Mouse (Mus musculus): ENCODE data around the gene Cacna1h. TPM values are rescaled to one million over a fixed set of nuclear protein-coding genes. Genes with fewer than 3 reads are reported as not detected.
A peak's percentile ranks its signal among the peaks of the same experiment; 100 is the strongest.

Cacna1h gene
- not detected for polyA plus RNA-seq (2017; shearing (Covaris generic))

DNA sequence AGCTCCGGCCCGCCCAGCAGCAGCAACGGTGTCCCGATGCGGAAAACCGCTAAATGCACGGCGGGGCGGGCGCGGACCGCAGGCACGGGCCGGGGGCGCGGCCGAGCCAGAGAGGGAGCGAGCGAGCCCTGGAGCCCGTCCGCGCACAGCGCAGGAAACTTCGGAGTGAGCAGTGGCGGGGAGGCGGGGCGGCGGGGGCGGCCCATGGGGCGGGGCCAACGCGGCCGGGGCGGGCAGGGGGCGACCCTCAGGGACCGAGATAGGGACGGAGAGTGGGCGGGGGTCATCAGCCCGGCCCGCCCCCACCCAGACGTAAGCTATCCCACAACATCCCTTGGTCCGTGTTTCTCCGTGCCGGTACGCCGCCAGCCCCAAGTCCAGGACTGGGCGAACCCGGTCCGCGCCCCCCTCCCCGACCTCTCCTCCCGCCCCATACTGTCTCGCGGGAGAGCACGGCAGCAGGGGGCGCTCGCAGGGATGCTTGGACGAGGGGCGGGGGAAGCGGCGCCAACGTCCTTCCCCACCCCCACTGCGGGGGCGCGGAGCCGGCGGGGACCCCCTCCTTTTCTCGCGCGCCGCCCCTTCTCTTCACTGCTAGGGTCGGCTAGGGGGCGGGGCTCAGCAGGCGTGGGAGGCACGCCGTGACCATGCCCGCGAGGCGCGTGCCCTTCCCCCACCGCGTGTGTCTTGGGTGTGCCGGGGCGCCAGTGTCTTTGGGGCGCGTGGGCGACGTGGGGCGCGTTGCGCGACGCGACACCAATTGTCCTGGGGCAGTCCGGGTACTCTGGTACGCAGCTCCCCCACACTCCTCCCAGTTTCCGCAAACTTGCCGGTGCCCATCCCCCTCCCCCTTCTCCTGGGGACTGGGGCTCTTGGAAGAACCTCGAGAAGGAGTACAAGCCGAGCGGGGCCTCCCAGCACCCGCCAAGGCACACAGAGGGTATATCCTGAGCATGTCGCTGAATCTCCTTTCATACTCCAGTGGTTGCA lies at the start of gene Cacna1h:
Cacna1h (minus strand) TSS at position 167 of the 990 bp plus-strand sequence.
- ATAC-seq: no peak

DNA sequence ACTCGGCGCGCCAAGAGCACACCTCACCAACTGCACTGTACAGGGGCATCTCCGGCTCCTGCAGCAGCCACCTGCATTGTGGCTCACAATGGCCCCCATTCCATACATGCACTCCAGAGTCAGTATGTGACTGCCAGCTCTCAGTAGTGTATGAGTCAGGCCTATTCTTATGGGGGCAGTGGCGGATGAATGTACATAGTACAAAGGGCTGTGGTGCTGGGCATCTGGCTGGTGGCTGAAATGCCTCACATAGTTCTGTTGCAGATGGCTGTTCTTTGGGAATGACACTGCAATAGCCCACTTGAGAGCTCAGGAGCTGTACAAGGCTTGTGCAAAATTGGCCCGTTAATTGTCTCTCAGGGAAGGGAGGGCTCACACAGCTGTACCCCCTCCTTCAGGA lies 48.5 kb upstream of the Cacna1h start:
- ATAC-seq: no peak

DNA sequence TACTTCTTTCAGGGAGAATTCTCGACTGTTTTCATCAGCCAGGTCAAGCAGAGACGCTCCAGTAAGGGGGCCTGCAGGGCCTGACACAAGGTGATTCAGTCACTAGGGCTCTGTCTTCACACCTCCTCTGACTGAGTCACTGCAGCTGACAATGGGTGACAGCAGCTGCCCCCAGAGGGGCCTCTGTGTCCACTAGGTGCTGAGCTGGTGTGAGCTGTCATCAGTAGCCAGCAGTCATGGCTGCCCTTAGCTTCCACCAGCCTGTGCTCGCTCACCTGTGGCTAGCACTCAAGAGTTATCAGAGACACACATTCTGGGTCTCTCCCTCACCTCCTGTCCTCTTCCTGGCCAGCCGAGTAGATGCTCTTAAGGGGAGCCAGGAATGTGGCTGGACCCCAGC lies 47.2 kb upstream of the Cacna1h start:
- no peak for ATAC-seq

DNA sequence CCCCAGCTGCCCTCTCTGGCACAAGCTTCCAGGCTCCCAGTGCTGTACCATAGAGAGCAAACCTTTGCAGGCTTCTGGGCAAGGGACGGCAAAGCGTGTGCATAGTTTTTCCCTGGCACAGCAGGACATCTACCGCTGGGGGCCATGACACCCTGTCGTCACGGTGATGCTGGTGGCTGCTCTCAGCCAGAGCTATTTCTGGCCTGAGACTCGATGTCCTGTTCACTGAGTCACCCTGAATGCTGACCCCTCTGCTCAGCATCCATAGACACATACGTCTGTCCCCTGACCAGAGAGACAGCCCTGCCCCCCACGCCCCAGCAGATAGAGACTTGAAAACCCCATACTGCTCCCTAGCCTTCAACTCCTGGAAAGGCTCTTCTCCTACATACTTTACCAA lies 46.6 kb upstream of the Cacna1h start:
- ATAC-seq: no peak

DNA sequence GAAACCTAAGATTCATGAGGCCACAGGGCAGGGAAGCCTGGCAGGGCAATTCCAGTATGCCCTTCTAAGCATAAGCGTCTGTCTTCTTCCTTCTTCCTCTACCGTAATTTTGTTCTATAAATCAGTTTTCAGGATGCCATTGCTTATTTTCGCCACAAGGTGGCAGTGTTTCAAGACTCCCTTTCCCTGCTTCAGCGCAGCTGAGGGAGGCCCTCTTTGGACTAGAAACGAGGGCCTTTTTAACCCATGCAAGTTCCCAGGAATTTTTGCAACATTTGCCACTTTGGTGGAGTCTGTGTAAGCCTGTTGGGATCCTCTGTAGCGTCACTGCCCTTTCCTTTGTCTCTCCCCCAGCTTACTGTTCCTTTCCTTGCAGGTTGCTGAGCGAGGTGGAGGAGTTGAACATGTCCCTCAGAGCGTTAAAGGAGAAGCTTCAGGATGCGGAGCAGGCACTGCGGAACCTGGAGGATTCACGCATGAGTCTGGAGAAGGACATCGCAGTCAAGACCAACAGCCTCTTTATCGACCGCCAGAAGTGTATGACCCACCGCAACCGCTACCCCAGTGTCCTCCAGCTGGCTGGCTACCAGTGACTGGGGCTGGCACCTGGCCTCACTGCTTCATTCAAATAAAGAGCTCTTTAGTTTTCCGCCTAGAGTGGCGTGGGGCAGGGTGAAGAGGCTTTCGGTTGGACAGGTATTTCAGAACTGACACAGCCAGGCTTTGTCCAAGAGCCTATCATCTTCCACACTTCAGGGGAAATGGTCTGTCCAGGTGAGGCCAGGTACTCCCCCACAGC lies 42.6 kb upstream of the Cacna1h start:
- ATAC-seq: peak; percentile 35

DNA sequence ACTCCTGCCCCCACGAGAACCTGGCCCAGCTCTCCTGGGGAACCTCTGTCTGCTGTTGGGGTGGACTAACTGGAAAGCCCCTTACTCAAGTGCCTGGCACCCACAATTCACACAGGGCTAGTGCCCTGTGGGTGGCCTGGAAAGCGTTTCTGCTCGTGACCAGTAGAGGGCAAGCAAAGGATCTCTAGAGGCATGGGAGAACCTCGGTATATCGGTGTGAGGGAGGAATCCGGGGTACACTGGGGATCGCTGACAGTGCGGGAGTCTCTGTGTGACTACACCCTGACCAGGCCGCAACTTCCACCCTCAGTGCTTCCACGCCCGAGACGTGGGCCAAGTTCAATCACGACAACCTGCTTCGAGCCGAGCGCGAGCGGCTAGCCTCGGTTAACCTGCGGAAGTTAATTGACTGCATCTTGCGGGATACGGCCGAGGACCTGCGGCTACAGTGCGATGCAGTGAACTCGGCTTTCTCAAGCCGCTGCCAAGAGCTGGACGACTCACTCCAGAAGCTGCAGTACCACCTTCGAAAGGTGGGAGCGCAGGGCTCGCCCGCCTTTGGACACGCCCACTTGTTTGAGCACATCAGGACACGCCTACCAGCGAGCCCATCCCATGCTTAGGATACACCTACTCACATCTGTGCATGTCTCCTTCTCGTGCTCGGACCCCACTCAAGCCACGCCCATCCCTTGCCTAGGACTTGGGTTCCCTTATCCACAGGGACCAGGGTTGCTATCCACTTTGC lies 40.9 kb upstream of the Cacna1h start:
- ATAC-seq: peak; percentile 84

DNA sequence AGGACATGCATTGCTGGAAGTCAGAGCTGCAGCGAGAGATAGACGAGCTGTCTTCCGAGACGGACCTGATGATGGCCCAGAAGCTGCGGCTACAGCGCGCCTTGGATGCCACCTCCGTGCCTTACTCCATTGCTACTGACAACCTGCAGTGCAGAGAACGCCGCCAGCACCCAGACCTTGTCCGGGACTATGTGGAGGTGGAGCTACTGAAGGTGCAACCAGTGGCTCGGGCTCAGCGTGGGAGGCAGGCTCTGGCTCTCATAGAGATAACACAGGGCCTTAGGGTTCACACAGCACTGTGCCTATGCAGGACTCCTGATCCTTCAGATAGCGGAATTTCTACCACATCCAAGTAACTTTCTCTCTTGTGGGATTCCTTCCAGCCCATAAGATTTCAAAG lies 38.5 kb upstream of the Cacna1h start:
- no peak for ATAC-seq

DNA sequence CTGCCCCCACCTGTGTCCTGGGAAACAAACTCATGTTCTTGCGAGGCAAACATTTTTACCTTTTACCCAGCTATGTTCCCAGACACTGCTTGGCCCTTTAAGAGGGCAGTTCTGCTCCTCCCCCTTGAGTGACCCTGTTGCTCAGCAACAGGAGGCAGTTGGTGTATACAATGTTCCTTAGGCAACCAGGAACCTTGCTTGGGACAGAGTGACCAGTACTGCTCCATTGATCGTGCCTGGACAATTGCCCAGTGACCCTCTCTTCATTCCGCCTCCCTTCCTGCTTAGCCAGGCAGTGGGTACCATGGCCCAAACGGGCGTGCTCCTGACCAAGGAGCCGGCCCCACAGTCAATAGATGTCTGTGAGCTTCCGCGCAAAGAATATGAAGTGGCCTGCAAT lies 37.8 kb upstream of the Cacna1h start:
- ATAC-seq: no peak

DNA sequence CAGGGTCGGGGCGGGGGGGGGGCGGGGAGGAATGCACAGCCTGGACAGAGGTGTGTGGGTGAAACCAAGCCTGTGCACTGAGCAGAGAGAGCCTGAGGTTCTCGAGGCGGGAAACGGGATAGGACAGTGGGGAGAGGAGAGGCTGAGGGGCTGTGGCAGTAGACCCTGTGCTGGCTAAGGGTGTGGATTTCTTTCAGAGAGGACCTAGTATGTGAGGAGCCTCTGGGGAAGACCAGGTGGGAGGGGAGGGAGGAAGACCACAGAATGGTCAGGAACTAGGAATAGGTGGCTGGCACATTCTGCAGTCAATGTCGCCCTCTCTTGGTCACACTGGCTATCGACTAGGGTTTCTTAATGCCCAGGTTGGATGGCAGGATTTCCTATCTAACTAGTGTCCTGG lies 36.2 kb upstream of the Cacna1h start:
- ATAC-seq: no peak

DNA sequence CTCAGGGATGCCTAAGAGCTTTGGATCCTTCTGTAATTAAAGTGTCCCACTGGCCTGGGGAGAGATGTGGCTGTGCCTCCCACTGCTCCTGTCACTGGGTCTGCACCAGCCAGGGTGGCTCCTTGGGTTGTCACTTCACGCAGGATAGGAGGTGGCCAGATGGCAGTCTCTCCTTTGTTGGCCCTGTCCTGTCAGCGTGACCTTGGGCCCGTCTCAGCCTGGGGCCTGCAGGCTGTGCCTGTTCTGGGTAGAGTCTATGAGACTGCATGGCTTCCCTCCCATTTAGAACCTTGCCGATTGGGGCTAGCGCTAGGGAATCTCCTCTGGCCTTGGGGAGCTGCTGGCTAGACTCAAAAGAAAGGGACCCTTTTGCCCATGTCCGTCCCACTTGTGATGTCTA lies 34.7 kb upstream of the Cacna1h start:
- ATAC-seq: no peak

DNA sequence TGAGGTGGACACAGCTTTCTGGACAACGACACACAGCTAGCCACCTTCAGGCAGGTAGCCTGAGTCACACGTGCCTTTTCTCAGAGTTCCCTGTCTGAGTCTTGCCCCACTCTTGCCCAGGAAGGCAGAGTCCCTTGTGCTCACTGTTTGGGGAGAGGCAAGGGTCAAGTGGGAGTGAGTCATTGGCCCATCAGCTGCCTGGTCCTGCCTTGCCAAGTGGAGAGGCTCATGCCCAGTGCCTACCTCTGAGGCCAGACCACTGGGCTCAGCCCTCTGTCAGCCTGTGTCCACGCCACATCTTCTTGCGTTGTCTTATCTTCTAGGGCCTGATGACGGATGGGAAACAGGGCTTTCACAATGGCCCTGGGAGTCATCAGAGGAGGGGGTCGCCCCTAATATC lies 34.2 kb upstream of the Cacna1h start:
- ATAC-seq: no peak

DNA sequence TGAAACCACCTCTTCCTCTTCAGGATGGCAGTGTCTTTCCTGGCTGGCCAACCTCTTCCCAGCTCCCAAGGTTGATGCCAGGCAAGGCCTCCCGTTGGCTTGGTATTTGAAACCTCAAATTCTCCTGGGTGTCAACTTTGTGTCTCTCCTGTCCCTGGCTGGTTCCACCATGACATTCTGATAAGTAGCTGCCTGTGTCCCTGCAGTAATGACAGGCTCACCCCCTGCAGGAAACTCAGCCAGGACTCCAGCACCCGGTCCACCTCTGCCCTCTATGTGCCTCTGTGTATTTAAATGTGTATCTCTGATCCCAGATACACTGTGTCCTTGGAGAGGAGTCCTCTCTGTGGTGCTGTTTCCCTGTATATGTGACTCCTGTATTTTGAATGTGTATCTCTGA lies 32.7 kb upstream of the Cacna1h start:
- ATAC-seq: no peak

DNA sequence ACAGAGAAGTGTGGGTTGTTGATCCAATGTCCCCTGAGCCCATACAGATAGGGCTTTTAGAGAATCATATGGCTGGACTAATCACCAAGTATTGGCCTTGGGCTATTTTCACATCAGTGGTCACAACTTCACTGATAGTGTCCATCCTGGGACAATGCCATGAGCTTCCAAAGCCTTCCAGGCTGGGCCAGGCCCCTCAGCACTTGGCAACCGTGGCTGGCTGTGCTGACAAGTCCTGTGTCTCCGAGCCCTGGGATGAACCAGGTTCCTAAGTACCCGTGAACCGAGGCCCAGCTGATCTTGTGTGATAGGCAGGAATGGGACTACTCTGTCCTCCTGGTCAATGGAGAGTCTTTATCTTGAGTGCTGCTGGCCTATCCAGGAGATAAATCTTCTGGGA lies 30.5 kb upstream of the Cacna1h start:
- no peak for ATAC-seq

DNA sequence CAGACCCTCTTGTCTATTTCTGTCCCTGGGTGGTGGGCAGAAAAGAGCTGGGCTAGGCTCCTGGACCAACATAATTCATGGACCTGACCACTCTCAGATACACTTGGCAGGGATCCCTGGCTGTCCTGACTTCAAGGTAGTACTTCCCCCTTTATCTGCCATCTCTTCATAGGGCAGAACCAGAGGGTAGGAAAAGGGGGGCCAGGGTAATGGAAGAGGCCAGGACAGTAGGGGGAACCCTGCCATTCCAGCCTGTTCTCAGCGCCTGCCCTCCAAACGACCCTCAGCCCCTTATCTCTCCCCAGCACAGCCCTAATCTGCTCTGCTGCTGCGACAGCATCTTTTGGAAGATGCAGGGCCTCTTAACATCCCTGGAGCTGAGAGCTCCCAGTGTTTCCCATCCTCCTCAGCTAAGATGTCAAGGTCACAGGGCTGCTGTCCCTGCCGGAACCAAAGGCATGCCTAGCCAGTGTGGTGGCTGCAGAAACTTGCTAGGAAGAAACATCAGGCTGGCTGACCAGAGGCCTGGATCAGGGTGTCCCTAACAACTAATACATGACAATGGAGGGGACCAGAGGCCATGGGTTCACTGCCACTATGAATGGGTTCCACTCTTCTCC lies 29.9 kb upstream of the Cacna1h start:
- no peak for ATAC-seq

DNA sequence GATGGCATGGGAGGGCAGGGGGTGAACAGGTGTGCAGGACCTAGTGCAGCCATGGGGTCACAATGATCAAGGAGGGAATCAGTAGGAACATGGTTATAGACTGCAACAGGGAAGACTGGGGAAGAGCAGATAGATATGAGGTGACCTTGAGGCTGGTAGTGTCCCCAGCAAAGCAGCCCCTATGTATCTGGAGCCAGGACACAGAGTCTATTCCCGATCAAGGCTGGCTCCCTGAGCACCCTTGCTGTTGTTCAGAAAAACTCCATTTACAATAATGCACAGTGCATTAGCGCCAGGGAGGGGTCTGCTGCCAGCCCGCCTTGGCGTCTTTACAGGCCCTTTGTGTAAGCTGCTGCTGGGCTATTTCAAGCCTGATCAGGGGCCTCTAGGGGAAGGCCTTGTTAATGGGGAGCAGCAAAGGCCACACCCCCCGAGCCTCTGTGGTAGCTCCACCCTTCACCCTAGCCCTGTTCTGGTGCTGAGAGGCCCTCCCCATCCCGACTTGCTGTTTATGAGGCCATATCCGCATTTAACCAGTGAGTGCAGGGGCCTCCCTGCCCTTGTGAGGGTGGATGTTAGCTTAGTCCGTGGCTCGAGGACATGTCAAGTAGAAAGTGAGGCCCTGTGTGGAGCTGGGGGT lies 28.8 kb upstream of the Cacna1h start:
- ATAC-seq: no peak

DNA sequence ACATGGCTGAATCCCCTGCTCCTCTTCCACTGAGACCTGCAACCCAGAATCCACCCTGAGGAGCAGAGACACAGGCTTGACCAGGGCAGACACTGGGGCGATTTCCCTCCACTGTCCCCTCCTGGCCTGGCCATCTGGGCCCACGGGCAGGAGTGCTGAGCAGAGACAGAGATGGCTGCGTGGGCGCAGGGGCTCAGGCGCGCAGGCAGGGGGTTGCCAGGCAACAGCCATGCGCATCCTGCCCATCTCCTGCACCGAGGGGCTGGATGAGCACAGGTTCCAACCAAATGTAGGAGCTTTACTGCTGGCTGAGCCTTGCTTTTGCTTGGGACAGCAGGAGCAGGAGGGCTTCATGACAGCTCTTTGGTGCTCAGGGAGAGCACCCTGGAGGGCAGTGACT lies 23.0 kb upstream of the Cacna1h start:
- ATAC-seq: no peak

DNA sequence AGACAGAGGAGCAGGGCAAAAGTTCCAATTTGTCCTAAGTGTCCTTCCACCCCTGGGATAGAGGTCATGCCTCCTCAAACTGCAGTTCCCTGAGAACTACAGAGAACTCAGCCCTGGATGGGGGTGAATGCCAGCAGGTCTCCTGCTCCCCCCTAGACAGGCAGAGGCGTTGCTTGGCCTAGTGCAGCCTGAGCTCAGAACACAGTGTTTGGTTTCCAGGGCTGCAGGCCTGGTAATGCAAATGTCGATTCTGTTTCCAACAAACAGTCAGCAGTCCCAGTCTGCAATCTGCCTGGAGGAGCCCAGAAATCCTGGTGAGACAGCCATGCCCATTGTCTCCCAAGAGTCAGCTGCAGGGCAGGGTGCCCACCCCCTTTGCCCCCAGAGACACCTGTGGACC lies 20.7 kb upstream of the Cacna1h start, which contains the start of gene Tekt4:
Tekt4 (plus strand) TSS at position 344 of the 400 bp plus-strand sequence.
- no peak for ATAC-seq

DNA sequence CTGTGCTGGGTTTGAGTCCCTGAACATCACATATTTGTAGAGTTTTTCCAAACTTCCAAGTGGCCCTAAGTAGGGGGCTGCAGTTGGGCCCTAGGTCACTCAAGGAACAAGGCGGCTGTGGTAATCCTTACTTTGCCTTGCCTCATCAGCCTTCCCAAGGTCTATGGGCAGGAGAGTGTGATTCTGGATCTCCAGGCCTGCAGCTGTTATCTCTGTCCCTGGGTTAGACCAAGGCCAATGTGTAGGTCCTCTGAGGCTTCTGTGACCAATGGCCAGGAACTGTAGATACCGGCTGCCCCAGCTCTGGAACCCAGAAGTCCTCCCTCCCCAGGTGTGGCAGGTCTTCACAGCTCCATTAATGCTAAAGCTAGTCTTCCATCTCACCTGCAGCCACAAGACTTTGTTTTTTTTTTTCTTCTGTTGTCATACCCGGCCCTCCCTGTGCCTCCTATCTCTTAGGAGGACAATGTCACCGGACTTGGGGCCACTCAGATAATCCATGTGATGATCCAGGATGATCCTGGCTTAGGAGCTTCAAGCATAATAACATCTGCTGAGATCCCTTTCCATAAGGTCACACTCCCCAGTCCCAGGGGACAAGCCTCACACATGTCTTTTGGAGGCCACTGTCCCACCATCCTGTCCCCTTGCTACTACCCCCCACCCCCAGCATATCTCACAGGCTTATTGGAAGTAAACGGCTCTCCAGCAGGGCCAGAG lies 18.8 kb upstream of the Cacna1h start:
- no peak for ATAC-seq

DNA sequence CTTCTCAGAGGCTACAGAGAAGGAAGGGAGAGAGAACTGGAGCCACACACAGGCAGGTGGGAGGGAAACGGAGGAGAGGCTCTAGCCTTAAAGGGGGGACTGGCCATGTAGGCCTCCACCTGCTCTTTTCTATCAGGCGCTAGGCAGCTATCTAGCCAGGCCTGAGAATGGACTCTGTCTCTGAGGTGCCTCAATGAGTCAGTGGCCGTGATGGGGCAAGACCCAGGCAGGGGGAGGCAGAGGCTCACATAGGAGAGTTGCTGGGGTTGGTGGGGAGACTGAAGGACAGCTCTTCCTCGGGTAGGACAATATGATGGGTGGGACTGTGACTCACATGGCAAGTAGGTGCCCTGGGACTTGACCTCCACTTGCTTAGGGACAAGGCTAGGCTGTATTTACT lies 16.7 kb upstream of the Cacna1h start:
- no peak for ATAC-seq

DNA sequence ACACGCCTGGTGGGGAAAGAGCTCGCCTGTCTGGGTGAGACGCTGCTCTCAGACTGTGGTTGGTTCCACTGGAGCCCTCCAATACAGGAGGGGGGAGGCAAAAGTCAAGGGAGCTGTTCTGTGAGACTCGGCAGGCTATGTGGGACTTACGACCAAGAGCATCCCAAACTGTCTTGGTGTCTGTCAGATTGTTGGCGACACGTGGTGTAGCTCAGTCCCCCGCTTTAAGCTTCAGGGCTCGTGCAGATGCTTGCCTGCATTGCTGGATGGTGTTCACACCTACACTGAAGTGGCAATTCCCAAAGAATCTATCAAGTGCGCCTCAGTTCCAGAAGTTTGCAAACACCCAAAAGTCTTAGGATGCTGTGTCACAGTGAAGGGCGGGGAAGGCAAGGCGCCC lies 14.3 kb upstream of the Cacna1h start:
- no peak for ATAC-seq

DNA sequence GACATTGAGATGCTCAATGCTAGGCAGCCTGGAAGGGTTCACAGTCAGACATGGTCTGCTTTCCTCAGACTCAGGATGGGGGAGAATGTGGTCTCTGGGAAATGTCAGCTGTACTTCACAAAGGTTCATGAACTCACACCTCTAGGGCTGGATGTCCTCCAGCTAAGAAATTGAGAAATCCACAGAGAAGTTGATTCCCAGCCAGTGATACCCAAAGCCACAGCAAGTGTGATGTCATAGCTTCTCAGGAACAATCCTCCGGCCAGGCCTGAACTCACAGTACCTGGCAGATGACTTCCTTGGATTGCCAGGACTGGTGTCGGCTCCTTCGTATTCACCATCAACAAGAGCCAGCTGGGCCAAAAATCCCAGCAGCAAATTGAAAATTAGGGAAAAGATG lies 12.3 kb upstream of the Cacna1h start:
- ATAC-seq: no peak
